Mouse (Mus musculus) midbrain, embryonic 16.5 days (tissue): Measurements from ENCODE around the gene Gm10715. TPM values are rescaled to one million over a fixed set of nuclear protein-coding genes. Genes with fewer than 3 reads are reported as not detected.
"Not testable (repeated sequence)": the region's sequence is repeated elsewhere in the genome, so short reads cannot be mapped to it uniquely, and the experiment has no call there.

Experiments
- ATAC-seq: fragments of 200-750 bp; cut with Nextera tagmentation; 2 replicates; pipeline ENCODE4 v1.8.0; 2017; ENCODE audit warnings: moderate TSS enrichment
- H3K27ac ChIP-seq: fragments of 300-500 bp; sonication (generic); 2 replicates; pipeline ENCODE4 v1.5.1; 2014; ENCODE audit warnings: mild to moderate bottlenecking, low read length, mixed read lengths
- H3K27me3 ChIP-seq: fragments of 300-500 bp; sonication (generic); 2 replicates; pipeline ENCODE4 v1.6.1; 2014; ENCODE audit warnings: low read depth, low read length, mixed read lengths; ENCODE audit not compliant: control insufficient read depth, insufficient read depth
- H3K36me3 ChIP-seq: fragments of 300-500 bp; sonication (generic); 2 replicates; pipeline ENCODE4 v1.6.1; 2014; ENCODE audit warnings: mild to moderate bottlenecking, low read length, moderate library complexity, mixed read lengths; ENCODE audit not compliant: control insufficient read depth, insufficient read depth
- H3K4me1 ChIP-seq: fragments of 300-500 bp; sonication (generic); 2 replicates; pipeline ENCODE4 v1.6.1; 2014; ENCODE audit warnings: mild to moderate bottlenecking, low read length, mixed read lengths; ENCODE audit not compliant: control insufficient read depth, insufficient read depth
- H3K4me2 ChIP-seq: fragments of 300-500 bp; sonication (generic); 2 replicates; pipeline ENCODE4 v1.6.1; 2014; ENCODE audit warnings: mild to moderate bottlenecking, low read length, mixed read lengths
- H3K4me3 ChIP-seq: fragments of 300-500 bp; sonication (generic); 2 replicates; pipeline ENCODE4 v1.5.1; 2014; ENCODE audit warnings: low read depth, mild to moderate bottlenecking, low read length, moderate library complexity, mixed read lengths
- H3K9ac ChIP-seq: fragments of 300-500 bp; sonication (generic); 2 replicates; pipeline ENCODE4 v1.6.1; 2014; ENCODE audit warnings: low read depth, low read length, mixed read lengths
- H3K9me3 ChIP-seq: fragments of 300-500 bp; sonication (generic); replicated peaks from 2 replicates; pipeline ENCODE4 v1.6.1; 2014; ENCODE audit warnings: mild to moderate bottlenecking, low read length, mixed read lengths; ENCODE audit not compliant: control insufficient read depth, poor library complexity, severe bottlenecking
- WGBS: fragments of 180-500 bp; shearing (Covaris S2); extraction: QIAGEN DNeasy Blood & Tissue Kit; methylation state at CpG from one replicate; pipeline ENCODE4 v1.1.7; 2014; 5-methylcytosine and 5-hydroxymethylcytosine counted together
- polyA plus RNA-seq: library from polyadenylated mRNA; unstranded; fragments of >200 nt; fragmentation: Nextera tagmentation; extraction: Ambion mirVana; gene quantifications from 2 replicates; pipeline ENCODE4 v1.2.1, GENCODE M21; 2015

Gene Gm10715
- polyA plus RNA-seq, 1 experiment from 2014 or later, result not detected

DNA sequence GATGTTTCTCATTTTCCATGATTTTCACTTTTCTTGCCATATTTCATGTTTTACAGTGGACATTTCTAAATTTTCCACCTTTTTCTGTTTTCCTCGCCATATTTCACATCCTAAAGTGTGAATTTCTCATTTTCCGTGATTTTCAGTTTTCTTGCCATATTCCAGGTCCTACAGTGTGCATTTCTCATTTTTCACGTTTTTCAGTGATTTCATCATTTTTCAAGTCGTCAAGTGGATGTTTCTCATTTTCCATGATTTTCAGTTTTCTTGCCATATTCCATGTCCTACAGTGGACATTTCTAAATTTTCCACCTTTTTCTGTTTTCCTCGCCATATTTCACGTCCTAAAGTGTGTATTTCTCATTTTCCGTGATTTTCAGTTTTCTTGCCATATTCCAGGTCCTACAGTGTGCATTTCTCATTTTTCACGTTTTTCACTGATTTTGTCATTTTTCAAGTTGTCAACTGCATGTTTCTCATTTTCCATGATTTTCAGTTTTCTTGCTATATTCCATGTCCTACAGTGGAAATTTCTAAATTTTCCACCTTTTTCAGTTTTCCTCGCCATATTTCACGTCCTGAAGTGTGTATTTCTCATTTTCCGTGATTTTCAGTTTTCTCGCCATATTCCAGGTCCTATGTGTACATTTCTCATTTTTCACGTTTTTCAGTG is 13.2 kb upstream of the Gm10715 start, which contains the start of gene Gm10718:
TSS of gene Gm10718 (plus strand) at position 236 of the 673 bp plus-strand sequence.
- not testable (repeated sequence) for H3K4me3 ChIP-seq, H3K27me3 ChIP-seq, H3K4me1 ChIP-seq, H3K9me3 ChIP-seq, ATAC-seq, H3K4me2 ChIP-seq, H3K36me3 ChIP-seq, H3K9ac ChIP-seq, H3K27ac ChIP-seq
- 75% methylated on average over 9 of the region's 13 CpGs for WGBS

DNA sequence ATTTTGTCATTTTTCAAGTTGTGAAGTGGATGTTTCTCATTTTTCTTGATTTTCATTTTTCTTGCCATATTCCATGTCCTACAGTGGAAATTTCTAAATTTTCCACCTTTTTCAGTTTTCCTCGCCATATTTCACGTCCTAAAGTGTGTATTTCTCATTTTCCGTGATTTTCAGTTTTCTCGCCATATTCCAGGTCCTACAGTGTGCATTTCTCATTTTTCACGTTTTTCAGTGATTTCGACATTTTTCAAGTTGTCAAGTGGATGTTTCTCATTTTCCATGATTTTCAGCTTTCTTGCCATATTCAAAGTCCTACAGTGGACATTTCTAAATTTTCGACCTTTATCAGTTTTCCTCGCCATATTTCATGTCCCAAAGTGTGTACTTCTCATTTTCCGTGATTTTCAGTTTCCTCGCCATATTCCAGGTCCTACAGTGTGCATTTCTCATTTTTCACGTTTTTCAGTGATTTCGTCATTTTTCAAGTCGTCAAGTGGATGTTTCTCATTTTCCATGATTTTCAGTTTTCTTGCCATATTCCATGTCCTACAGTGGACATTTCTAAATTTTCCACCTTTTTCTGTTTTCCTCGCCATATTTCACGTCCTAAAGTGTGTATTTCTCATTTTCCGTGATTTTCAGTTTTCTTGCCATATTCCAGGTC is 12.6 kb upstream of the Gm10715 start:
- WGBS, result 72% methylated on average over 14 of the region's 16 CpGs
- not testable (repeated sequence) for H3K27me3 ChIP-seq

DNA sequence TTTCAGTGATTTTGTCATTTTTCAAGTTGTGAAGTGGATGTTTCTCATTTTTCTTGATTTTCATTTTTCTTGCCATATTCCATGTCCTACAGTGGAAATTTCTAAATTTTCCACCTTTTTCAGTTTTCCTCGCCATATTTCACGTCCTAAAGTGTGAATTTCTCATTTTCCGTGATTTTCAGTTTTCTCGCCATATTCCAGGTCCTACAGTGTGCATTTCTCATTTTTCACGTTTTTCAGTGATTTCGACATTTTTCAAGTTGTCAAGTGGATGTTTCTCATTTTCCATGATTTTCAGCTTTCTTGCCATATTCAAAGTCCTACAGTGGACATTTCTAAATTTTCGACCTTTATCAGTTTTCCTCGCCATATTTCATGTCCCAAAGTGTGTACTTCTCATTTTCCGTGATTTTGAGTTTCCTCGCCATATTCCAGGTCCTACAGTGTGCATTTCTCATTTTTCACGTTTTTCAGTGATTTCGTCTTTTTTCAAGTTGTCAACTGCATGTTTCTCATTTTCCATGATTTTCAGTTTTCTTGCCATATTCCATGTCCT is 11.7 kb upstream of the Gm10715 start, which contains the start of gene Gm10717:
TSS of gene Gm10717 (plus strand) at position 506 of the 556 bp plus-strand sequence.
- H3K4me3 ChIP-seq, result not testable (repeated sequence)
- WGBS, result 73% methylated on average over 12 of the region's 12 CpGs

More for the DNA sequence above, 12.6 kb upstream of the Gm10715 start:
- not testable (repeated sequence) for H3K4me1 ChIP-seq, H3K27ac ChIP-seq, H3K4me3 ChIP-seq, ATAC-seq, H3K9ac ChIP-seq, H3K9me3 ChIP-seq, H3K4me2 ChIP-seq, H3K36me3 ChIP-seq

DNA sequence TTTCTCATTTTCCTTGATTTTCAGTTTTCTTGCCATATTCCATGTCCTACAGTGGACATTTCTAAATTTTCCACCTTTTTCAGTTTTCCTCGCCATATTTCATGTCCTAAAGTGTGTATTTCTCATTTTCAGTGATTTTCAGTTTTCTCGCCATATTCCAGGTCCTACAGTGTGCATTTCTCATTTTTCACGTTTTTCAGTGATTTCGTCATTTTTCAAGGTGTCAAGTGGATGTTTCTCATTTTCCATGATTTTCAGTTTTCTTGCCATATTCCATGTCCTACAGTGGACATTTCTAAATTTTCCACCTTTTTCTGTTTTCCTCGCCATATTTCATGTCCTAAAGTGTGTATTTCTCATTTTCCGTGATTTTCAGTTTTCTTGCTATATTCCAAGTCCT is 11.0 kb upstream of the Gm10715 start:
- H3K27me3 ChIP-seq, ATAC-seq, H3K9me3 ChIP-seq, H3K4me2 ChIP-seq, H3K36me3 ChIP-seq, H3K27ac ChIP-seq, H3K4me1 ChIP-seq, H3K4me3 ChIP-seq, H3K9ac ChIP-seq: not testable (repeated sequence)
- WGBS, result 68% methylated on average over 4 of the region's 6 CpGs

More for the DNA sequence above, 11.7 kb upstream of the Gm10715 start, which contains the start of gene Gm10717:
- H3K4me1 ChIP-seq, H3K36me3 ChIP-seq, ATAC-seq, H3K27ac ChIP-seq, H3K27me3 ChIP-seq, H3K9me3 ChIP-seq, H3K4me2 ChIP-seq, H3K9ac ChIP-seq: not testable (repeated sequence)

DNA sequence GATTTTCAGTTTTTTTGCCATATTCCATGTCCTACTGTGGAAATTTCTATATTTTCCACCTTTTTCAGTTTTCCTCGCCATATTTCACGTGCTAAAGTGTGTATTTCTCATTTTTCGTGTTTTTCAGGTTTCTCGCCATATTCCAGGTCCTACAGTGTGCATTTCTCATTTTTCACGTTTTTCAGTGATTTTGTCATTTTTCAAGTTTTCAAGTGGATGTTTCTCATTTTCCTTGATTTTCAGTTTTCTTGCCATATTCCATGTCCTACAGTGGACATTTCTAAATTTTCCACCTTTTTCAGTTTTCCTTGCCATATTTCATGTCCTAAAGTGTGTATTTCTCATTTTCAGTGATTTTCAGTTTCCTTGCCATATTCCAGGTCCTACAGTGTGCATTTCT is 10.5 kb upstream of the Gm10715 start:
- H3K4me2 ChIP-seq, H3K27ac ChIP-seq, H3K4me1 ChIP-seq, H3K9ac ChIP-seq, H3K36me3 ChIP-seq, H3K4me3 ChIP-seq, ATAC-seq, H3K27me3 ChIP-seq, H3K9me3 ChIP-seq: not testable (repeated sequence)
- WGBS, result 78% methylated on average over 5 of the region's 5 CpGs

DNA sequence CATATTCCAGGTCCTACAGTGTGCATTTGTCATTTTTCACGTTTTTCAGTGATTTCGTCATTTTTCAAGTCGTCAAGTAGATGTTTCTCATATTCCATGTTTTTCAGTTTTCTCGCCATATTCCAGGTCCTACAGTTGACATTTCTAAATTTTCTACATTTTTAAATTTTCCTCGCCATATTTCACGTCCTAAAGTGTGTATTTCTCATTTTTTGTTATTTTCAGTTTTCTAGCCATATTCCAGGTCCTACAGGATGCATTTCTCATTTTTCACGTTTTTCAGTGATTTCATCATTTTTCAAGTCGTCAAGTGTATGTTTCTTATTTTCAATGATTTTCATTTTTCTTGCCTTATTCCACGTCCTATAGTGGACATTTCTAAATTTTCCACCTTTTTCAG is 9.9 kb upstream of the Gm10715 start:
- ATAC-seq, H3K36me3 ChIP-seq, H3K9ac ChIP-seq, H3K4me2 ChIP-seq, H3K9me3 ChIP-seq, H3K27ac ChIP-seq, H3K4me1 ChIP-seq, H3K4me3 ChIP-seq, H3K27me3 ChIP-seq: not testable (repeated sequence)
- 70% methylated on average over 9 of the region's 9 CpGs for WGBS

DNA sequence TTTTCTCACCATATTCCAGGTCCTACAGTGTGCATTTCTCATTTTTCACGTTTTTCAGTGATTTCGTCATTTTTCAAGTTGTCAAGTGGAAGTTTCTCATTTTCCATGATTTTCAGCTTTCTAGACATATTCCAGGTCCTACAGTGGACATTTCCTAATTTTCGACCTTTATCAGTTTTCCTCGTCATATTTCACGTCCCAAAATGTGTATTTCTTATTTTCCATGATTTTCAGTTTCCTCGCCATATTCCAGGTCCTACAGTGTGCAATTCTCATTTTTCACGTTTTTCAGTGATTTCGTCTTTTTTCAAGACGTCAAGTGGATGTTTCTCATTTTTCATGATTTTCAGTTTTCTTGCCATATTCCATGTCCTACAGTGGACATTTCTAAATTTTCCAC is 9.5 kb upstream of the Gm10715 start:
- not testable (repeated sequence) for H3K36me3 ChIP-seq, H3K27ac ChIP-seq, H3K9ac ChIP-seq, H3K27me3 ChIP-seq, H3K4me1 ChIP-seq, H3K9me3 ChIP-seq, H3K4me2 ChIP-seq, H3K4me3 ChIP-seq
- WGBS, result 80% methylated on average over 9 of the region's 9 CpGs
- 0 out of 2 replicates have a peak, but pooled peaks have one; percentile 34 for ATAC-seq

DNA sequence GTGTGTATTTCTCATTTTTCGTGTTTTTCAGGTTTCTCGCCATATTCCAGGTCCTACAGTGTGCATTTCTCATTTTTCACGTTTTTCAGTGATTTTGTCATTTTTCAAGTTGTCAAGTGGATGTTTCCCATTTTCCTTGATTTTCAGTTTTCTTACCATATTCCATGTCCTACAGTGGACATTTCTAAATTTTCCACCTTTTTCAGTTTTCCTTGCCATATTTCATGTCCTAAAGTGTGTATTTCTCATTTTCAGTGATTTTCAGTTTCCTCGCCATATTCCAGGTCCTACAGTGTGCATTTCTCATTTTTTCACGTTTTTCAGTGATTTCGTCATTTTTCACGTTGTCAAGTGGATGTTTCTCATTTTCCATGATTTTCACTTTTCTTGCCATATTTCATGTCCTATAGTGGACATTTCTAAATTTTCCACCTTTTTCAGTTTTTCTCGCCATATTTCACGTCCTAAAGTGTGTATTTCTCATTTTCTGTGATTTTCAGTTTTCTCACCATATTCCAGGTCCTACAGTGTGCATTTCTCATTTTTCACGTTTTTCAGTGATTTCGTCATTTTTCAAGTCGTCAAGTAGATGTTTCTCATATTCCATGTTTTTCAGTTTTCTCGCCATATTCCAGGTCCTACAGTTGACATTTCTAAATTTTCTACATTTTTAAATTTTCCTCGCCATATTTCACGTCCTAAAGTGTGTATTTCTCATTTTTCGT is 7.2 kb upstream of the Gm10715 start:
- H3K36me3 ChIP-seq, H3K27me3 ChIP-seq, H3K4me3 ChIP-seq, H3K9me3 ChIP-seq, ATAC-seq, H3K9ac ChIP-seq, H3K4me1 ChIP-seq, H3K27ac ChIP-seq, H3K4me2 ChIP-seq: not testable (repeated sequence)
- WGBS, result 72% methylated on average over 12 of the region's 16 CpGs
